Mouse (Mus musculus) small intestine, adult 2 months (tissue): ENCODE measurements around the gene Prkch. TPM values are rescaled to one million over a fixed set of nuclear protein-coding genes. Genes with fewer than 3 reads are reported as not detected.

Source experiments
- H3K27ac ChIP-seq: fragments of 200-500 bp; 2 replicates; pipeline ENCODE4 v1.5.1; 2012; ENCODE audit warnings: low read depth, low read length, control low read depth, inconsistent platforms; ENCODE audit not compliant: insufficient read depth
- H3K27me3 ChIP-seq: fragments of 200-500 bp; 2 replicates; pipeline ENCODE4 v1.6.1; 2012; ENCODE audit warnings: mild to moderate bottlenecking, moderate library complexity, low read length, inconsistent platforms; ENCODE audit not compliant: control insufficient read depth, insufficient read depth
- H3K36me3 ChIP-seq: fragments of 200-500 bp; 2 replicates; pipeline ENCODE4 v1.6.1; 2012; ENCODE audit warnings: mild to moderate bottlenecking, low read length, control low read depth, inconsistent platforms; ENCODE audit not compliant: control insufficient read depth, insufficient read depth
- H3K4me1 ChIP-seq: fragments of 200-500 bp; 2 replicates; pipeline ENCODE4 v1.6.1; 2012; ENCODE audit warnings: low read length, inconsistent platforms, mixed read lengths; ENCODE audit not compliant: control insufficient read depth, insufficient read depth, insufficient read length
- H3K4me3 ChIP-seq: fragments of 200-500 bp; 2 replicates; pipeline ENCODE4 v1.5.1; 2012; ENCODE audit warnings: low read depth, mild to moderate bottlenecking, control low read depth, inconsistent platforms, low read length, moderate library complexity
- CTCF ChIP-seq: fragments of 200-500 bp; IDR thresholded peaks from 2 replicates; pipeline ENCODE4 v1.5.1; 2012; ENCODE audit warnings: low read depth, mild to moderate bottlenecking, control low read depth, inconsistent platforms, low read length, moderate library complexity, mixed read lengths; ENCODE audit not compliant: insufficient replicate concordance, insufficient read length; ENCODE audit errors: extremely low read depth
- POLR2A ChIP-seq: fragments of 200-500 bp; IDR thresholded peaks from 2 replicates; pipeline ENCODE4 v1.6.1; 2012; ENCODE audit warnings: low read depth, mild to moderate bottlenecking, control low read depth, inconsistent platforms, low read length, moderate library complexity
- WGBS: fragments of 180-500 bp; shearing (Covaris S2); methylation state at CpG from one replicate; pipeline ENCODE4 v1.1.7; 2018; 5-methylcytosine and 5-hydroxymethylcytosine counted together
- polyA plus RNA-seq: library from polyadenylated mRNA; depleted of rRNA; stranded (reverse); fragments of >200 nt; gene quantifications from 2 replicates; pipeline ENCODE4 v1.2.3, GENCODE M21; 2012

Prkch gene
- polyA plus RNA-seq, 1 experiment, result 3.2 TPM

DNA sequence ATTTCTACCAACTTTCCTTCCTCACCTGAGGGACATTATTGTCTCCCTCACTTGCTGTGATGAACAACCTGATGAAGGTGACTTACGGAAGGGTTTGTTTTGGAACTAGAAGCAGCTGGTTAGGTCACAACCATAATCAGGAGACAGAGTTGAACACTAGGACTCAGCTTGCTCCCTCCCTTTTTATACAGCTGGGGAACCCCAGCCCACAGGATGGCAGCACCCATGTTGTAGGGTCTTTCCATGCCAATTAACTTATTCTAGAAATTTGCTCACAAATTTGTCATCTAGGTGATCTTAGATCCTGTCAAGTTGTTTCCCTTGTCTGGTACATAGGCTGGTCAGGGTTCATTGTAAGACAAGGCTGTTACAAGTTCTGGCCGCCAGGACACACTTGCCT lies 130.7 kb downstream of the Prkch start:
- WGBS, result 92% methylated on average over 2 of the region's 2 CpGs
- Histone ChIP-seq H3K36me3 (no peaks in the 10 kb centered on the region), H3K27me3 (no peaks in the 10 kb centered on the region), H3K27ac (peak overlapping the region; percentile 44; the same call in 1 of the 2 replicates), H3K4me1 (no peaks in the 10 kb centered on the region), H3K4me3 (no peak overlapping the region)
- TF ChIP-seq POLR2A (no peak), CTCF (no peak)

DNA sequence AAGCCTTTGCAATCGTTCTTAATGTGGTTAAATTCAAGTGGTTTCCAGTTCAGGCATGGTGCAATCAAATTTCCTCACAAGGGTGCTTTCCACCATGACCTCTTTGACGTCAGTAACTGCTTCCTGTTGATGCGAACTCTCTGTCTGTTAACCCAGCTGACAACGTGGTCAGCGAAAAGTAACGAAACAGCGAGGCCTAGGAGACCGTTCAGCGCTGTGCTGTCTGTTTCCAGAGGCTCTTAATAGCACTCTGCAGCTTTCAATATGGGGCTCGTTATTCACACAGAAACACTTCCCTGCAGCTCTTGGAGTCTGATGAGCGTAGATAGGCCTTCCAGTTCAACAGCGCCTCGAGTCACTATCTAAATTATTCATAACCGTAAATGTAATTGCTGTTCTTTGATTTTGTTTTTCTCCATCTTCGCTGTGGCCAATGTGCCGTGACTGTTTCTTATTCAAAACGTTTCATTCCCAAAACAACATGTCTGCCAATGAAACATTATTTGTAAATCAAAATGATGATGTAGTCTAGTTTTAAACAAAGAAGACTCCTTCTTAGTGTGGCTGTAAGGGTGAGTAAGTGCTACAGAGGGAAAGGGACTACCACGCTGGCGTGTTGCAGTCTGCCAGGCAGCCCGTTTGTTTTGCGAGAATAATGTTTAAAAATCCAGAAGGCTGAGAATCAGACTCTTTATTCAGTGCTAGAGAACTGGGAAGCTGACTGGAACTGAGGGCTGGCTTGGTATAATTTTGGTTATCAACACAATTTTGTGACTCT lies 131.5 kb downstream of the Prkch start:
- H3K4me3 ChIP-seq, result no peak overlapping the region
- TF ChIP-seq CTCF, result no peak
- TF ChIP-seq POLR2A, result no peak
- 71% methylated on average over 21 of the region's 21 CpGs for WGBS
- H3K27me3 ChIP-seq, result no peaks in the 10 kb centered on the region
- H3K27ac ChIP-seq, result peak overlapping the region; percentile 44; the same call in 1 of the 2 replicates
- H3K4me1 ChIP-seq, result no peaks in the 10 kb centered on the region
- no peaks in the 10 kb centered on the region for H3K36me3 ChIP-seq

DNA sequence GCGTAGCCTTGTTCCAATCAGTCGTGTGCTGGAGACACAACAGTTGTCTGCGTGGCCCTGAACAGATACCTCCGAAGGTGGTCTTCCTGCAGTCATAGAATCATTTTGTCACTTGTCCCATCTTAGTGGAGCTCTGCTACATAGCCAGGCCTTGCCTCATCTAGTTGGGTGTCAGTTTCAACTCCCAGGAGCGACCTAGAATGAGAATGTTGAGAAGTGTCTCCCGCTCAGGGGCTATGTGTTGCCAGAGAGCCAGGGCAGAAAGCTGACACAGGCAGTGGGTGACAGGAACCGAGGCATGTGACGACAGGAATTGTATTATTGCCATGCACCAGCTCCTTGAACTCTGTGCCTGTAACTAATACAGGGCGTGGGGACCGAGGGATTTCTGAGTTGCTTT lies 133.4 kb downstream of the Prkch start:
- Histone ChIP-seq H3K27me3 (no peaks in the 10 kb centered on the region), H3K36me3 (no peaks in the 10 kb centered on the region), H3K4me3 (no peak overlapping the region), H3K27ac (no peak overlapping the region), H3K4me1 (no peaks in the 10 kb centered on the region)
- 93% methylated on average over 10 of the region's 10 CpGs for WGBS
- TF ChIP-seq POLR2A (no peak), CTCF (no peak)

DNA sequence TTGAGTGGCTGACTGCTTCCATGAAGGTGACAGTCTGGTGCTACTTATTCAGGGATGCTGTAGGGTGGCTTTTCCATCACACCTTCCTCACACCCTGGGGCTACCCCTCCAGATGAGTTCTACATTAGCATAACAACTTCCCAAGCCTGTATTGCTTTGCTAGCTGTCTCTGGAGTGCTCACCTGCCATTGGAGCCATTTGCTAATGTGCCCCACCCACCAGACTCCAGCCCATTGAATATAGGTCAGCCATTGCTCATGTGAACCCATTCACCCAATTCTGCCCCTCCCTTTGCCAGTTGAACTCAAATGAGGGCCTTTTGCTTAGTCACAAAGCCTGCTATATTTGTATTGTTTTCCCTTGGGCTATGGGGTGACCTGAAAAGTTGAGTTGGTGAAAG lies 135.2 kb downstream of the Prkch start:
- H3K4me3 ChIP-seq, result no peak overlapping the region
- no peak for TF ChIP-seq CTCF
- no peak for TF ChIP-seq POLR2A

DNA sequence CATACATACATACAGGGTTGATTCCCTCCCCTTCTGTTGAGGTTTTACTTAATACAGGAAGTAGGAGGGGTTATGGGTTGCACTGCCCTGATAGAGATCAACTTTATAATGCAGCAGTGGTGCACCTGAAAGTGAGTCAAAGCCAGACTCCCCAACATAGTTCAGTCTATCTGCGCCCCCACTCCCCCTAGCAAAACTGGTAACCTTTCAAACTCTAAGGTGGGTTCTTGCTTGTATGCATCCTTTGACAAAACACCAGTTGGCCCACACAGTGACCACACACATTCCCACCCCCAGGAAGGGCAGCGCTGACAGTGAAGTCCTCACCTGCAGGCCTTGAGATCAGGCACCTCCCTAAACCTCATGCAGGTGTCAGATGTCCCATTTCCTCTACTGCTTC lies 135.9 kb downstream of the Prkch start:
- TF ChIP-seq CTCF (no peak), POLR2A (no peak)
- H3K27me3 ChIP-seq, result no peaks in the 10 kb centered on the region
- no peaks in the 10 kb centered on the region for H3K4me1 ChIP-seq
- 91% methylated on average over 2 of the region's 2 CpGs for WGBS
- H3K4me3 ChIP-seq, result no peak overlapping the region
- H3K27ac ChIP-seq, result no peak overlapping the region
- no peaks in the 10 kb centered on the region for H3K36me3 ChIP-seq

More for the DNA sequence above, 135.2 kb downstream of the Prkch start:
- Histone ChIP-seq H3K27ac (no peak overlapping the region), H3K4me1 (no peaks in the 10 kb centered on the region), H3K36me3 (no peaks in the 10 kb centered on the region), H3K27me3 (no peaks in the 10 kb centered on the region)

DNA sequence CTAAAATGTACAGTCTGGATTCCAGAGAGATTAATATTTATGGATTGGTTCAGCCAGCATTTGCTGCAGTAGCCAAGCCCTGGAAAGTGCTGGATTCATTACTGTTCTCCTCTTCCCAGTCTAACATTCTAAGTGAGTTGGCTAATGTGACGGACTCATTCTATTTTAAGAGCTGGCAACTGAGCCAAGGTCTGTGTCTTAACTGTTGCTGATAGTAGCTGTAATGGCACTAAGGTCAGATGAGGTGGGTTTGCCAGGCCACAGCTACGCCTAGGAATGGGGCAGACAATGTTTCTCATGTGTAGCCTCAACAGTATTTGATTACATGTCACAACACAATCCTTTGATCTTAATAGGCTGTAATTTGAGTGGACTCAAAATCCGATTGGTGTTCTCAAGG lies 137.5 kb downstream of the Prkch start:
- TF ChIP-seq CTCF (no peak), POLR2A (no peak)
- no peak overlapping the region for H3K27ac ChIP-seq
- H3K27me3 ChIP-seq, result no peaks in the 10 kb centered on the region
- WGBS, result 80% methylated on average over 3 of the region's 3 CpGs
- H3K36me3 ChIP-seq, result no peaks in the 10 kb centered on the region
- H3K4me3 ChIP-seq, result no peak overlapping the region
- H3K4me1 ChIP-seq, result no peaks in the 10 kb centered on the region

DNA sequence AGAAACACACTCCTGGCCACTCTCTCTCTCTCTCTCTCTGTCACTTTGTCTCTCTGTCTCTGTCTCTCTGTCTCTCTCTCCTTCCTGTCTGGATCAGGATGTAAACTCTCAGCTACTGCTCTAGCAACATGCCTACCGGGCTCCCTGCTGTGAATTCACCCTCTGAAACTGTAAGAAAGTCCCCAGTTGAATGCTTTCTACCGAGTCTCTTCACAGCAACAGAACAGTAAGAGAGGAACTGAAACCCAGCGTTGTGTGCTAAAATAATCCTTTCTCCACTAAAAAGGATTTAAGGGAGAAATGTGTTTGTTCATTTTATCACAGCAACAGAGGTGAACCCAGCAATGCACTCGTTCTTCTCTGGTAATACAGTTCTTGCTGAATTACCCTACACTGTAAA lies 138.5 kb downstream of the Prkch start:
- no peak overlapping the region for H3K27ac ChIP-seq
- H3K27me3 ChIP-seq, result no peaks in the 10 kb centered on the region
- TF ChIP-seq POLR2A, result no peak
- no peak for TF ChIP-seq CTCF
- H3K4me1 ChIP-seq, result no peaks in the 10 kb centered on the region
- 57% methylated on average over 4 of the region's 4 CpGs for whole genome bisulfite sequencing
- H3K36me3 ChIP-seq, result no peaks in the 10 kb centered on the region
- H3K4me3 ChIP-seq, result no peak overlapping the region
